8 mouse cellular contexts compared by ENCODE assay signal in genomic region chr3:105705561-105705960, GRCm38 (mm10). TPM values are rescaled to one million over a fixed set of nuclear protein-coding genes. Genes with fewer than 3 reads are reported as not detected.
DNase-seq lines count a peak whose midpoint lies in the region; ATAC-seq and TF ChIP-seq lines count a peak whose summit lies in the region.

No protein-coding gene starts in this region.

- peak overlapping the region; percentile 72 for H3K27ac ChIP-seq in embryonic facial prominence, embryonic 15.5 days (replicated peaks)
- H3K27ac ChIP-seq in intestine, embryonic 16.5 days (ENCODE audit: low read length), result no peak overlapping the region
- H3K27ac ChIP-seq in neural tube, embryonic 14.5 days (ENCODE audit: low read depth, low read length), result no peak overlapping the region

- peak overlapping the region; percentile 96 for H3K4me2 ChIP-seq in embryonic facial prominence, embryonic 15.5 days (replicated peaks)
- H3K4me2 ChIP-seq in intestine, embryonic 16.5 days (ENCODE audit: low read depth, low read length), result peak overlapping the region; percentile 96
- peak overlapping the region; percentile 92 for H3K4me2 ChIP-seq in neural tube, embryonic 14.5 days (ENCODE audit: low read depth, low read length)

- 55% methylated on average over 3 of the region's 3 CpGs for WGBS in lung, adult 2 months
- WGBS in embryonic facial prominence, embryonic 15.5 days, result 9% methylated on average over 3 of the region's 3 CpGs
- WGBS in intestine, embryonic 16.5 days, result 45% methylated on average over 3 of the region's 3 CpGs
- WGBS in neural tube, embryonic 14.5 days, result 11% methylated on average over 3 of the region's 3 CpGs

- H3K4me1 ChIP-seq in lung, adult 2 months (ENCODE audit: control insufficient read depth, insufficient read depth, low read length), result peaks cover 4% of the 10 kb centered on the region; the same call in 1 of the 2 replicates
- H3K4me1 ChIP-seq in embryonic facial prominence, embryonic 15.5 days, result peaks cover 32% of the 10 kb centered on the region
- peaks cover 14% of the 10 kb centered on the region for H3K4me1 ChIP-seq in intestine, embryonic 16.5 days (ENCODE audit: control insufficient read depth, insufficient read depth, low read length)
- H3K4me1 ChIP-seq in neural tube, embryonic 14.5 days (ENCODE audit: control insufficient read depth, insufficient read depth, low read length), result peaks cover 6% of the 10 kb centered on the region; the same call in 1 of the 2 replicates

- no peak for TF ChIP-seq CTCF in lung, adult 2 months (IDR thresholded peaks at IDR 0.05; ENCODE audit: insufficient read depth, low read length)

- DNase-seq in lung, adult 2 months, result no peak
- DNase-seq in lung, adult 18-20 months, result no peak
- no peak for DNase-seq in B cell, adult 2 months
- DNase-seq in right cerebral cortex, postnatal 36 days (ENCODE audit: low spot score in 2 of 2), result no peak
- DNase-seq in kidney, postnatal 4 days, result no peak

- no peak for TF ChIP-seq POLR2A in lung, adult 2 months (IDR thresholded peaks at IDR 0.05; ENCODE audit: borderline replicate concordance, extremely low read depth, low read depth, low read length)

- no peak for ATAC-seq in embryonic facial prominence, embryonic 15.5 days (ENCODE audit: insufficient number of reproducible peaks, low FRiP score, low TSS enrichment, low read depth)
- no peak for ATAC-seq in intestine, embryonic 16.5 days
- no peak for ATAC-seq in neural tube, embryonic 14.5 days (ENCODE audit: low read depth)

- H3K4me3 ChIP-seq in lung, adult 2 months (replicated peaks; ENCODE audit: extremely low read depth, low read depth, low read length), result peak overlapping the region; percentile 76
- peak overlapping the region; percentile 57 for H3K4me3 ChIP-seq in embryonic facial prominence, embryonic 15.5 days (replicated peaks)
- peak overlapping the region; percentile 63 for H3K4me3 ChIP-seq in intestine, embryonic 16.5 days (ENCODE audit: low read length)
- H3K4me3 ChIP-seq in neural tube, embryonic 14.5 days (ENCODE audit: low read depth, low read length), result peak overlapping the region; percentile 37

- peak overlapping the region; percentile 34 for H3K9ac ChIP-seq in embryonic facial prominence, embryonic 15.5 days
- peak overlapping the region; percentile 73 for H3K9ac ChIP-seq in intestine, embryonic 16.5 days (ENCODE audit: low read depth, low read length)
- peak overlapping the region; percentile 52 for H3K9ac ChIP-seq in neural tube, embryonic 14.5 days (replicated peaks; ENCODE audit: low read depth, low read length)

- H3K9me3 ChIP-seq in embryonic facial prominence, embryonic 15.5 days (replicated peaks), result no peaks in the 10 kb centered on the region
- H3K9me3 ChIP-seq in intestine, embryonic 16.5 days (ENCODE audit: control insufficient read depth, low read length), result no peaks in the 10 kb centered on the region
- no peaks in the 10 kb centered on the region for H3K9me3 ChIP-seq in neural tube, embryonic 14.5 days (ENCODE audit: control insufficient read depth, low read length)

- no peaks in the 10 kb centered on the region for H3K36me3 ChIP-seq in embryonic facial prominence, embryonic 15.5 days
- H3K36me3 ChIP-seq in intestine, embryonic 16.5 days (ENCODE audit: control insufficient read depth, insufficient read depth, low read length), result no peaks in the 10 kb centered on the region
- no peaks in the 10 kb centered on the region for H3K36me3 ChIP-seq in neural tube, embryonic 14.5 days (ENCODE audit: control insufficient read depth, insufficient read depth, low read length)

- H3K27me3 ChIP-seq in embryonic facial prominence, embryonic 15.5 days, result peaks cover 13% of the 10 kb centered on the region
- peaks cover 7% of the 10 kb centered on the region for H3K27me3 ChIP-seq in intestine, embryonic 16.5 days (replicated peaks; ENCODE audit: control insufficient read depth, insufficient read depth, low read length)
- H3K27me3 ChIP-seq in neural tube, embryonic 14.5 days (ENCODE audit: control insufficient read depth, insufficient read depth, low read length), result 0 out of 2 replicates have a peak, but pooled peaks cover 2% of the 10 kb centered on the region

RNA-seq across cellular contexts. Expression of gene Inka2, which starts 1.2 kb away (rescaled TPM):
- polyA plus RNA-seq in lung, adult 2 months (2012; rRNA removed), result 5.7 and 7.6 TPM in 2 replicates
- polyA plus RNA-seq in embryonic facial prominence, embryonic 15.5 days (2015; fragmentation: Nextera tagmentation; extraction: Ambion mirVana), result 5.2 and 6.7 TPM in 2 replicates
- 1.6 and 1.7 TPM in 2 replicates for polyA plus RNA-seq in intestine, embryonic 16.5 days (2015; fragmentation: Nextera tagmentation; extraction: Ambion mirVana)
- polyA plus RNA-seq in neural tube, embryonic 14.5 days (2014; fragmentation: Nextera tagmentation; extraction: Ambion mirVana), result 3.1 and 3.6 TPM in 2 replicates

RNA-seq across cellular contexts. Expression of gene Ddx20, which starts 18.2 kb away (rescaled TPM):
- 11.6 and 25.8 TPM in 2 replicates for polyA plus RNA-seq in lung, adult 2 months (2012; rRNA removed)
- polyA plus RNA-seq in embryonic facial prominence, embryonic 15.5 days (2015; fragmentation: Nextera tagmentation; extraction: Ambion mirVana), result 30.6 and 32.6 TPM in 2 replicates
- polyA plus RNA-seq in intestine, embryonic 16.5 days (2015; fragmentation: Nextera tagmentation; extraction: Ambion mirVana), result 33.7 and 35.3 TPM in 2 replicates
- polyA plus RNA-seq in neural tube, embryonic 14.5 days (2014; fragmentation: Nextera tagmentation; extraction: Ambion mirVana), result 22.2 and 25.7 TPM in 2 replicates
